Mouse (Mus musculus): ENCODE data around the gene Gatd1.

Gatd1 gene

GRCm38 (mm10) chr7:141390326-141391259 is 23.3 kb downstream of the Gatd1 start:
- DNase-seq (ENCODE audit: low read depth, low spot score) = no peak

- DNase-seq (ENCODE audit: low read depth, low spot score) = no peak
These were observed 25.3 kb downstream of the Gatd1 start for GRCm38 (mm10) chr7:141388487-141389109.

- DNase-seq (ENCODE audit: low read depth, low spot score) = no peak
These were observed 26.0 kb downstream of the Gatd1 start for GRCm38 (mm10) chr7:141387807-141388486.

GRCm38 (mm10) chr7:141381068-141381835 is 32.7 kb downstream of the Gatd1 start:
- no peak for DNase-seq (ENCODE audit: low read depth, low spot score)

GRCm38 (mm10) chr7:141379584-141379983 is 34.4 kb downstream of the Gatd1 start:
- no peak for DNase-seq (ENCODE audit: low read depth, low spot score)

GRCm38 (mm10) chr7:141374399-141374798 is 39.5 kb downstream of the Gatd1 start:
- DNase-seq (ENCODE audit: low read depth, low spot score) = no peak

- DNase-seq (ENCODE audit: low read depth, low spot score) = no peak
These were observed 40.3 kb downstream of the Gatd1 start for GRCm38 (mm10) chr7:141373611-141374010.

- DNase-seq (ENCODE audit: low read depth, low spot score) = no peak
These were observed 41.9 kb downstream of the Gatd1 start for GRCm38 (mm10) chr7:141371942-141372595.

- DNase-seq (ENCODE audit: low read depth, low spot score) = no peak
These were observed 44.0 kb downstream of the Gatd1 start for GRCm38 (mm10) chr7:141369918-141370317.

- DNase-seq (ENCODE audit: low read depth, low spot score) = no peak
These were observed 46.6 kb downstream of the Gatd1 start for GRCm38 (mm10) chr7:141367358-141367757.

- no peak for DNase-seq (ENCODE audit: low read depth, low spot score)
These were observed 48.9 kb downstream of the Gatd1 start for GRCm38 (mm10) chr7:141365049-141365445.

GRCm38 (mm10) chr7:141364349-141365048 is 49.4 kb downstream of the Gatd1 start:
- no peak for DNase-seq (ENCODE audit: low read depth, low spot score)

- no peak for DNase-seq (ENCODE audit: low read depth, low spot score)
These were observed 50.2 kb downstream of the Gatd1 start for GRCm38 (mm10) chr7:141363752-141364125.

- peak; percentile 75 for DNase-seq (ENCODE audit: low read depth, low spot score)
These were observed 50.7 kb downstream of the Gatd1 start for GRCm38 (mm10) chr7:141363106-141363751.

GRCm38 (mm10) chr7:141361510-141361909 is 52.4 kb downstream of the Gatd1 start:
- no peak for DNase-seq (ENCODE audit: low read depth, low spot score)

All from mesoderm, embryonic 11.5 days (tissue).